Mouse (Mus musculus): ENCODE measurements around the gene Hfe.
A peak's percentile ranks its signal among the peaks of the same experiment; 100 is the strongest.

DNA sequence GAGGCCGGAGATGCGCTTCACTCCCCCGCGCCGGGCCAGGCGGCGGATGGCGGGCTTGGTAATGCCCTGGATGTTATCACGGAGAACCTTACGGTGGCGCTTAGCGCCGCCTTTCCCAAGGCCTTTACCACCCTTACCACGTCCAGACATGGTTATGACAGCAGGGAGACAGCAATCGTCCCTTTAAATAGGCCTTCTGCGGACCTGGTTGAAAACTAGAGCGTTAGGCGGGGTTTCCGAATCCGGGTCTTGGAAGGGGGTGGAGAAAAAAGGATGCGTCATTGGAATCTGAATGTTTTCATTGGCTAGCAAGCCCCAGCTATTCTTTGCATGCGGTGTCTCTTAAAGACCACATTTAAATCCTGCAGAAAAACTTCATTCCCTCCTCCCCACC lies 12.4 kb downstream of the Hfe start, which contains the start of gene Hist1h4c:
- no peak for TF ChIP-seq CTCF (IDR thresholded peaks at IDR 0.05; ENCODE audit: borderline replicate concordance, insufficient read depth, low read length)
- TF ChIP-seq POLR2A (IDR thresholded peaks at IDR 0.05; ENCODE audit: low read depth, low read length), result peak; percentile 100
